Mouse (Mus musculus) embryo, embryonic 10.5 days (tissue): ENCODE measurements around the gene Pdzd7.

Experiments
- DNase-seq: peaks from one replicate; pipeline ENCODE4 v3.0.0-alpha.2; 2015; ENCODE audit warnings: low spot score

The Pdzd7 gene

GRCm38 (mm10) chr19:45045651-45046050 lies at the start of gene Pdzd7:
Gene Pdzd7 (minus strand): TSS chr19:45045717.
- no peak for DNase-seq

- DNase-seq, result peak; percentile 84
These were observed 36.5 kb upstream of the Pdzd7 start for GRCm38 (mm10) chr19:45081841-45082550.

GRCm38 (mm10) chr19:45081279-45081678 lies 35.8 kb upstream of the Pdzd7 start:
- DNase-seq, result peak; percentile 92

GRCm38 (mm10) chr19:45080711-45081110 lies 35.2 kb upstream of the Pdzd7 start:
- no peak for DNase-seq

- DNase-seq, result peak; percentile 51
These were observed 34.4 kb upstream of the Pdzd7 start for GRCm38 (mm10) chr19:45079769-45080515.

- DNase-seq, result peak; percentile 68
These were observed 33.7 kb upstream of the Pdzd7 start for GRCm38 (mm10) chr19:45078971-45079764.

GRCm38 (mm10) chr19:45077742-45078645 lies 32.5 kb upstream of the Pdzd7 start:
- DNase-seq, result peak; percentile 44

GRCm38 (mm10) chr19:45076586-45077510 lies 31.3 kb upstream of the Pdzd7 start:
- peak; percentile 68 for DNase-seq

GRCm38 (mm10) chr19:45076036-45076575 lies 30.6 kb upstream of the Pdzd7 start:
- no peak for DNase-seq

- peak; percentile 52 for DNase-seq
These were observed 30.0 kb upstream of the Pdzd7 start for GRCm38 (mm10) chr19:45075323-45076035.

- DNase-seq, result peak; percentile 97
These were observed 29.2 kb upstream of the Pdzd7 start, which contains the start of gene Kazald1 for GRCm38 (mm10) chr19:45074580-45075322. Gene Kazald1 (plus strand): TSS chr19:45075241.

GRCm38 (mm10) chr19:45073871-45074542 lies 28.5 kb upstream of the Pdzd7 start:
- peak; percentile 90 for DNase-seq

- no peak for DNase-seq
These were observed 22.4 kb upstream of the Pdzd7 start for GRCm38 (mm10) chr19:45067758-45068510.

- DNase-seq, result no peak
These were observed 21.7 kb upstream of the Pdzd7 start for GRCm38 (mm10) chr19:45067170-45067569.

GRCm38 (mm10) chr19:45065226-45065625 lies 19.7 kb upstream of the Pdzd7 start:
- DNase-seq, result no peak

- DNase-seq, result peak; percentile 77
These were observed 18.2 kb upstream of the Pdzd7 start for GRCm38 (mm10) chr19:45063565-45064292.

- no peak for DNase-seq
These were observed 13.3 kb upstream of the Pdzd7 start for GRCm38 (mm10) chr19:45058841-45059240.
